Mouse (Mus musculus): ENCODE measurements around the gene Susd4. TPM values are rescaled to one million over a fixed set of nuclear protein-coding genes. Genes with fewer than 3 reads are reported as not detected.

Susd4 gene
- polyA plus RNA-seq, 1 experiment from 2014 or later: 30.0 TPM

DNA sequence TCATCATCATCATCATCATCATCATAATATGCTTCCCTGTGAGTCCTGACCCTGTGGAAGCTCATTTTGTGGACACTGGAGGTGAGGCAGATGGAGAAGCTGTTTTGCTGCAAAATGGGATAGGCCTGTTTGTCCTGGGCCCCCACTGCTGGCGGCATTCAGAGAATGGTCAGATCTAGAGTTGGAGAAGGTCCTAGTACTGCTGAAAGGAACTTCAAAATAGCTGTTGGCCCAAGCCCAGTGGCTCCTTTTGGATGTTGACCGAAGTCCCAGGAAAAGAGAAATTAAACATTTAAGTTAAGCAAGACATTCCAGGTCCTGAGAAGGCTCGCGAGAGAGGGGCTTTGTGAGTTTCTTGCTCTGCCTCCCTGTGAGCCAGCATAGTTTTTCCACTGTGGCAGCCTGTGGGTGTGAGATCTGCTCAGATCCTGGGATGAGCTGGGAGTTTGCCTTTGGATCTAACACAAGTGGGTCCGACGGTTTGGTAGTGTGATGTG, 15.4 kb downstream of the Susd4 start:
- H3K4me1 ChIP-seq (ENCODE audit: control insufficient read depth, insufficient read depth, low read length): no peaks in the 10 kb centered on the region
- no peak overlapping the region for H3K4me3 ChIP-seq (ENCODE audit: low read depth, low read length)
- no peaks in the 10 kb centered on the region for H3K36me3 ChIP-seq (ENCODE audit: control insufficient read depth, insufficient read depth, low read length)
- no peak for ATAC-seq (ENCODE audit: insufficient read depth, low FRiP score, low TSS enrichment)
- DNase-seq (ENCODE audit: low spot score): peak; percentile 2
- no peak overlapping the region for H3K27ac ChIP-seq (ENCODE audit: low read depth, low read length)
- no peak overlapping the region for H3K4me2 ChIP-seq (ENCODE audit: low read depth)
- H3K9ac ChIP-seq (ENCODE audit: low read length): no peak overlapping the region
- no peaks in the 10 kb centered on the region for H3K9me3 ChIP-seq (ENCODE audit: control insufficient read depth, low read length)
- whole genome bisulfite sequencing: 98% methylated on average over 6 of the region's 6 CpGs
- H3K27me3 ChIP-seq (ENCODE audit: control insufficient read depth, insufficient read depth, low read length): no peaks in the 10 kb centered on the region

DNA sequence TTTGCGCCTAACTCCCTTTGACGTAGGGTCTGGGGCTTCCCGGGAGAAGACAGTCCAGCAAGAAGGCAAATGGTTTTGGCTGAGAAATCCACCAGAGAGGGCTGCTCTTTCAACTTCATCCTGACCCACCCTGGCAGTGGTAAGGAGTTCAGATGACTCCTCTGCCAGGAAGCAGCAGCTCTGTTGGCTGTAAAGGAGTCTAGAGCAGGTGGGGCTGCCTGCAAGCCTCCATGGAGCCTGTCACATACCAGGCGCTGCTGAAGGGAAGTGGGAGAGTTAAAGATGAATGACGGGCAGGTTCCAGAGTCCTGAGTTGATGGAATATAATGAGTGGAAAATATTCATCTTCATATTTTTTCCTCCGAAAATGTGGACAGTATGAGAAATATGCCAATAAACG, 20.1 kb downstream of the Susd4 start:
- Histone ChIP-seq H3K9me3 (ENCODE audit: control insufficient read depth, low read length) (no peaks in the 10 kb centered on the region), H3K36me3 (ENCODE audit: control insufficient read depth, insufficient read depth, low read length) (no peaks in the 10 kb centered on the region), H3K27me3 (ENCODE audit: control insufficient read depth, insufficient read depth, low read length) (no peaks in the 10 kb centered on the region), H3K27ac (ENCODE audit: low read depth, low read length) (no peak overlapping the region), H3K4me1 (ENCODE audit: control insufficient read depth, insufficient read depth, low read length) (no peaks in the 10 kb centered on the region), H3K4me3 (ENCODE audit: low read depth, low read length) (no peak overlapping the region), H3K4me2 (ENCODE audit: low read depth) (no peak overlapping the region), H3K9ac (ENCODE audit: low read length) (no peak overlapping the region)
- ATAC-seq (ENCODE audit: insufficient read depth, low FRiP score, low TSS enrichment) (no peak), DNase-seq (ENCODE audit: low spot score) (no peak)
- WGBS: 88% methylated on average over 7 of the region's 7 CpGs

DNA sequence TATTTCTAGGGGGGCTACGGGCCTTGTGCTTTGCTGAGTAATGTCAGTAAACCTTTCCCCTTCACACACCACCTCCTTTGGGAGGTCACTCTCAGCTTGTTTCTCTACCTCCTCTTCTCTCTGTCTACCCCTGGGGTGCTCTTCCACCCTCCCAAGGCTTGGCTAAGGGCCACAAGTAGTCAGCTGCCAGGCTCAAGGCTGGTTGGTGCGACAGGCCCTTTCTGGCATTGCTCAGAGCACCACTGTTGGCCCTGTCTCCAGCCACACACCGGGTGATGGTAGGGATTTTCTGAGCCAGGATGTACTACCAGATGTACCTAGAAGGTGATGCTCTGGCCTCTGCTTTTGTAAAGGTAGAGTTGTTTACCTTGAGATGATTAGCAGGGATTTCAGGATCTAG, 21.1 kb downstream of the Susd4 start:
- Histone ChIP-seq H3K27me3 (ENCODE audit: control insufficient read depth, insufficient read depth, low read length) (no peaks in the 10 kb centered on the region), H3K36me3 (ENCODE audit: control insufficient read depth, insufficient read depth, low read length) (no peaks in the 10 kb centered on the region), H3K4me2 (ENCODE audit: low read depth) (no peak overlapping the region), H3K9me3 (ENCODE audit: control insufficient read depth, low read length) (no peaks in the 10 kb centered on the region), H3K9ac (ENCODE audit: low read length) (no peak overlapping the region), H3K4me3 (ENCODE audit: low read depth, low read length) (no peak overlapping the region), H3K4me1 (ENCODE audit: control insufficient read depth, insufficient read depth, low read length) (no peaks in the 10 kb centered on the region), H3K27ac (ENCODE audit: low read depth, low read length) (no peak overlapping the region)
- DNase-seq (ENCODE audit: low spot score) (no peak), ATAC-seq (ENCODE audit: insufficient read depth, low FRiP score, low TSS enrichment) (no peak)
- WGBS: 95% methylated on average over 3 of the region's 3 CpGs

DNA sequence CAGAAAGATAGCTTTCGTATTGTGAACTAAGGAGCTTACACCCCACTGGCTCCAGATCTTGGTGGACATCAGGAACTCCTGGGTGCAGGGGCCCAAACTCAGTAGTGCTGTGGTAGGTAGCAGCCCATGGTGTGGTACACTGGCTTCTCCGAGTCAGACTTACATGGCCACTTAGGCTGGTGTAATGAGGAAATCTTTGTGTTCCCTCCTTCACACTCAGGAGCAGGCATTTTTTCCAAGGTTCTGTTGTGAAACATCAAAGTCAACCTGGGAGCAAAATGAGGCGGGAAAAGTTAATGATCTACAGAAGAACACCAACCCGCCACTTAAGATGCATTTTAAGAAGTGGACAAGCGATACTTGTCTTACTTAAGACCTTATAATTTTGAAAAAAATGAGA, 21.8 kb downstream of the Susd4 start:
- no peak for ATAC-seq (ENCODE audit: insufficient read depth, low FRiP score, low TSS enrichment)
- H3K4me1 ChIP-seq (ENCODE audit: control insufficient read depth, insufficient read depth, low read length): no peaks in the 10 kb centered on the region

DNA sequence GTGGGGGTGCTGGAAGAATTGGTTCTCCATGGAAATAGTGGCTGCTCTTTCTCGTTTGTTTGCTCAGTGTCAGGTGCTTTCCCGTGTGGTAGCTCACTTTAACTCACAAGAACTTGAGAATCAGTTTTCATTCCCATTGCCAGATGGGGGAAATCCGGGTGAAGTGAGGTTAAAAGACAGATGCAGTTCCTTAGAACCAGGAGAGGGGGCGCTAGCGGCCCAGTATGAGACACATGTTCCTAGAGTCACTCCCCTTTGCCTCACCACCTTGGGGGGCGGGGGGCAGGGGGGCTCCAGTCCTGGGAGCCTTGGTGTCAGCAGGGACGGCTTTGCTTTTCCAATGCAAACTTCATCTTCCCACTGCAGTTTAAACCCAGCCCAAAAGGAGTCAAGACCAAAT, 23.4 kb downstream of the Susd4 start:
- Histone ChIP-seq H3K27me3 (ENCODE audit: control insufficient read depth, insufficient read depth, low read length) (no peaks in the 10 kb centered on the region), H3K36me3 (ENCODE audit: control insufficient read depth, insufficient read depth, low read length) (no peaks in the 10 kb centered on the region), H3K9ac (ENCODE audit: low read length) (no peak overlapping the region), H3K4me2 (ENCODE audit: low read depth) (no peak overlapping the region), H3K27ac (ENCODE audit: low read depth, low read length) (no peak overlapping the region), H3K4me1 (ENCODE audit: control insufficient read depth, insufficient read depth, low read length) (no peaks in the 10 kb centered on the region), H3K9me3 (ENCODE audit: control insufficient read depth, low read length) (no peaks in the 10 kb centered on the region), H3K4me3 (ENCODE audit: low read depth, low read length) (no peak overlapping the region)
- no peak for ATAC-seq (ENCODE audit: insufficient read depth, low FRiP score, low TSS enrichment)
- 51% methylated on average over 7 of the region's 7 CpGs for WGBS
- DNase-seq (ENCODE audit: low spot score): no peak

More for the DNA sequence above, 21.8 kb downstream of the Susd4 start:
- 89% methylated on average over 5 of the region's 5 CpGs for WGBS
- no peak overlapping the region for H3K4me3 ChIP-seq (ENCODE audit: low read depth, low read length)
- no peaks in the 10 kb centered on the region for H3K27me3 ChIP-seq (ENCODE audit: control insufficient read depth, insufficient read depth, low read length)
- H3K9ac ChIP-seq (ENCODE audit: low read length): no peak overlapping the region
- H3K36me3 ChIP-seq (ENCODE audit: control insufficient read depth, insufficient read depth, low read length): no peaks in the 10 kb centered on the region
- H3K9me3 ChIP-seq (ENCODE audit: control insufficient read depth, low read length): no peaks in the 10 kb centered on the region
- H3K4me2 ChIP-seq (ENCODE audit: low read depth): no peak overlapping the region
- H3K27ac ChIP-seq (ENCODE audit: low read depth, low read length): no peak overlapping the region
- no peak for DNase-seq (ENCODE audit: low spot score)

DNA sequence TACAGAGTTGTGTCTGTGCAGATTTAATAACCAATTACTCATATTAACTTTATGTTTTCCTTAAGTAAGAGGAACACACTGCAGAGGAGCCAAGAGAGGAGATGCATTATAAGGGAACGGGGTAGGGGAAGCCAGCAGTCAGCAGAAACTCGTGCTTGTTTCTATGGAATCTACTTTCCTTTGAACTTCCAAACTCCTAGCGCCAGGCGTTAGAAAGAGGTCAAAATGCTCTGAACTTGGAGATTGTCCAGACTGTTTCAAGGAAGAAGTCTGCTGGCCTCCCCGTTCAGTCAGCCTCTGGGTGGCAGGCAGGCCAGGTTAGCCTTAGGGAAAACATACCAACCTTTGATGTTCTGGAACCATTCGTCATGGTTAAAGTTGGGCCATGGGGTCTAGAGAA, 25.2 kb downstream of the Susd4 start:
- no peaks in the 10 kb centered on the region for H3K4me1 ChIP-seq (ENCODE audit: control insufficient read depth, insufficient read depth, low read length)
- no peak overlapping the region for H3K4me3 ChIP-seq (ENCODE audit: low read depth, low read length)
- 55% methylated on average over 6 of the region's 6 CpGs for WGBS
- no peak overlapping the region for H3K4me2 ChIP-seq (ENCODE audit: low read depth)
- H3K27ac ChIP-seq (ENCODE audit: low read depth, low read length): no peak overlapping the region
- no peaks in the 10 kb centered on the region for H3K27me3 ChIP-seq (ENCODE audit: control insufficient read depth, insufficient read depth, low read length)
- no peaks in the 10 kb centered on the region for H3K36me3 ChIP-seq (ENCODE audit: control insufficient read depth, insufficient read depth, low read length)
- ATAC-seq (ENCODE audit: insufficient read depth, low FRiP score, low TSS enrichment) (no peak), DNase-seq (ENCODE audit: low spot score) (no peak)
- no peaks in the 10 kb centered on the region for H3K9me3 ChIP-seq (ENCODE audit: control insufficient read depth, low read length)
- H3K9ac ChIP-seq (ENCODE audit: low read length): no peak overlapping the region

DNA sequence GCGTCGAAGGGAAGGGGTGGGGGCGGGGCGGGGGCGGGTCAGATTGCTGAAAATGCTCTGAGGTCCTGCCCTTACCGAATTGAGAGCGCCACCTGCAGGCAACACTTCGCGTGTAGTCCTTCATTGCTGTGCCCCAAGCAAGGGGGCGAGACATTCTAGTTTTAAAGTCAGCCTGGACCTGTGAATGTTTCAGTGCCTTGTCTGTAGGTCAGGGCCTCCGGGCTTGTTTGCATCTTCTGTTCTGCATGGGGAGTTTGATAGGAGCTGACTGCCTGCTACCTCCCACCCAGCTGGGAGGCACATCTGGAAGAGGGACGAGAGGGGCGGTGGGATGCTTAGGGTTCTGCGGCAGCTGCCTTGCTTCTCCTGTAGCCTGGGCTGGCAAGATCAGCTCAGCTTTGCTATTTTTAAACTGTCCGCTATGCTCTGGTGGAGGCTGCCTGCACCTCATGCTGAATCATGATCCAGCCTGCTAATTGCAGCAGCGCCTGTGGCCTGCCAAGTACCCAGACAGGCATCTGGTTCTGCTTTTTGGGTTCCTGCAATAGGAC, 28.9 kb downstream of the Susd4 start:
- DNase-seq (ENCODE audit: low spot score) (peak; percentile 75), ATAC-seq (ENCODE audit: insufficient read depth, low FRiP score, low TSS enrichment) (no peak)
- H3K4me2 ChIP-seq (ENCODE audit: low read depth): no peak overlapping the region
- 28% methylated on average over 16 of the region's 16 CpGs for WGBS
- H3K4me1 ChIP-seq (ENCODE audit: control insufficient read depth, insufficient read depth, low read length): no peaks in the 10 kb centered on the region
- no peak overlapping the region for H3K4me3 ChIP-seq (ENCODE audit: low read depth, low read length)
- no peak overlapping the region for H3K27ac ChIP-seq (ENCODE audit: low read depth, low read length)
- no peak overlapping the region for H3K9ac ChIP-seq (ENCODE audit: low read length)
- H3K36me3 ChIP-seq (ENCODE audit: control insufficient read depth, insufficient read depth, low read length): no peaks in the 10 kb centered on the region
- no peaks in the 10 kb centered on the region for H3K27me3 ChIP-seq (ENCODE audit: control insufficient read depth, insufficient read depth, low read length)
- H3K9me3 ChIP-seq (ENCODE audit: control insufficient read depth, low read length): no peaks in the 10 kb centered on the region

DNA sequence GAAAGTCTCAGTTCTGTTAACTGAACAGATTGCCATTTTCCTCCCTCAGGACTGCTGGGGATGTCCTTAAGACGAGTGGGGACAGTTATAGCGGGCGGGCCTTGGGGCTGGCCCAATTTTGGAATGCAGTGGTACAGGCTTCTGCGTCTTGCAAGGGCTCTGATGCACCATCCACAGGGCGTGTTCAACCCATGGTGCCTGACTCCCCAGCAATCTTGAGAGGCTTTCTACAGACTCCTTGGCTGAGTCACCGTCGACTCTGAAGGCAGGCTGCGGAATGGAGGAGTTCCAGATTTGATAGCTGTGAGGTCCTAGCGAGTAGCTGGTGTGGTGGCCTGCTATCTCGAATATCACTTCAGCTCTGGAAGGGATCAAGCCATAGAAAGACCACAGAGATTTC, 30.6 kb downstream of the Susd4 start:
- H3K9me3 ChIP-seq (ENCODE audit: control insufficient read depth, low read length): no peaks in the 10 kb centered on the region
- no peak overlapping the region for H3K4me2 ChIP-seq (ENCODE audit: low read depth)
- ATAC-seq (ENCODE audit: insufficient read depth, low FRiP score, low TSS enrichment) (no peak), DNase-seq (ENCODE audit: low spot score) (no peak)
- H3K36me3 ChIP-seq (ENCODE audit: control insufficient read depth, insufficient read depth, low read length): no peaks in the 10 kb centered on the region
- no peaks in the 10 kb centered on the region for H3K4me1 ChIP-seq (ENCODE audit: control insufficient read depth, insufficient read depth, low read length)
- H3K27me3 ChIP-seq (ENCODE audit: control insufficient read depth, insufficient read depth, low read length): no peaks in the 10 kb centered on the region
- 92% methylated on average over 10 of the region's 10 CpGs for WGBS
- no peak overlapping the region for H3K9ac ChIP-seq (ENCODE audit: low read length)
- no peak overlapping the region for H3K27ac ChIP-seq (ENCODE audit: low read depth, low read length)
- no peak overlapping the region for H3K4me3 ChIP-seq (ENCODE audit: low read depth, low read length)

DNA sequence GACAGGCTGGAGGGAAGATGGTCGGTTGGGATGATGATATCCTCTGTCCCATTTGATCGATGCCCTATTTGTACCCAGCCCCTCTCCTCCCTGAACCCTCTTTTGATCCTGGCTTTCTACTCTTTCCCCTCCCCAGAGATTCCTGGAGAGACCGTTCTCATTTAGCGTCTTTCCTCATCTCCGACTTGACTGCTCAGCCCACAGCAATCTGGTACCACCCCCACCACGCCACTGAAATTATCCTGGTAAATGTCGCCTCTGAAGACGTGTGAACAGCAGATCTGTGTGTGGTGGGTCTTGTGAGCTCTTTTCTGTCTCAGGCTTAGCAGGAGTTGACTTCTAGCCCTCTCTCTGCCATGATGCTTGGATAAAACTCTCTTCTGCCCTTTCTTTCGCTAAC, 31.0 kb downstream of the Susd4 start:
- Histone ChIP-seq H3K4me1 (ENCODE audit: control insufficient read depth, insufficient read depth, low read length) (no peaks in the 10 kb centered on the region), H3K4me3 (ENCODE audit: low read depth, low read length) (no peak overlapping the region), H3K27ac (ENCODE audit: low read depth, low read length) (no peak overlapping the region), H3K4me2 (ENCODE audit: low read depth) (no peak overlapping the region), H3K27me3 (ENCODE audit: control insufficient read depth, insufficient read depth, low read length) (no peaks in the 10 kb centered on the region), H3K36me3 (ENCODE audit: control insufficient read depth, insufficient read depth, low read length) (no peaks in the 10 kb centered on the region), H3K9ac (ENCODE audit: low read length) (no peak overlapping the region), H3K9me3 (ENCODE audit: control insufficient read depth, low read length) (no peaks in the 10 kb centered on the region)
- 92% methylated on average over 9 of the region's 9 CpGs for WGBS
- DNase-seq (ENCODE audit: low spot score) (no peak), ATAC-seq (ENCODE audit: insufficient read depth, low FRiP score, low TSS enrichment) (no peak)

Measured in neural tube, embryonic 11.5 days (tissue).